Mouse (Mus musculus) lung, adult 2 months (tissue): ENCODE data around the gene Vwa8.

ENCODE experiments used
- CTCF ChIP-seq: fragments of 200-500 bp; IDR thresholded peaks from 2 replicates; pipeline ENCODE4 v1.5.1; 2011; ENCODE audit warnings: mild to moderate bottlenecking, low read length, control low read depth; ENCODE audit not compliant: insufficient read depth
- POLR2A ChIP-seq: fragments of 200-500 bp; IDR thresholded peaks from 2 replicates; pipeline ENCODE4 v1.6.1; 2011; ENCODE audit warnings: low read depth, mild to moderate bottlenecking, control low read depth, low read length, borderline replicate concordance; ENCODE audit errors: extremely low read depth

GRCm38 (mm10) chr14:79226056-79226455 lies 377.2 kb downstream of the Vwa8 start:
- TF ChIP-seq POLR2A (no peak), CTCF (no peak)
